Mouse (Mus musculus) spleen, adult 2 months (tissue): ENCODE data around the gene Mfn1.

ENCODE experiments used
- CTCF ChIP-seq: fragments of 200-500 bp; IDR thresholded peaks from 2 replicates; pipeline ENCODE4 v1.5.1; 2011; ENCODE audit warnings: mild to moderate bottlenecking, inconsistent platforms; ENCODE audit not compliant: insufficient read depth, insufficient read length, insufficient replicate concordance; ENCODE audit errors: extremely low read depth
- POLR2A ChIP-seq: fragments of 200-500 bp; IDR thresholded peaks from 2 replicates; pipeline ENCODE4 v1.6.1; 2011; ENCODE audit warnings: low read depth, low read length, inconsistent platforms

- TF ChIP-seq POLR2A (no peak), CTCF (no peak)
Measured at GRCm38 (mm10) chr3:32488172-32488571, 41.1 kb upstream of the Mfn1 start.
